Mouse (Mus musculus): Measurements from ENCODE around the gene Tmem50a.

GRCm38 (mm10) chr4:134855371-134855770, 59.5 kb downstream of the Tmem50a start:
- no peak for TF ChIP-seq POLR2A (IDR thresholded peaks at IDR 0.05; ENCODE audit: insufficient read depth, low read length)
- no peak for TF ChIP-seq EP300 (IDR thresholded peaks at IDR 0.05; ENCODE audit: insufficient read depth, low read depth, low read length)
- no peak for TF ChIP-seq CTCF (IDR thresholded peaks at IDR 0.05; ENCODE audit: low read depth, low read length)
